Comparison of ENCODE assay signal across 15 mouse cellular contexts in genomic region chr13:29808383-29808782, GRCm38 (mm10).
"Had no signal": no experiment of that assay in that cellular context is flagged by ENCODE, and none has a peak within 500 bp of the region (broad histone marks: within the 10 kb centered on the region; RNA-seq: fewer than 3 reads in every experiment).

No protein-coding gene starts in this region.

- H3K9ac ChIP-seq: liver, postnatal 0 days; lung, embryonic 15.5 days; midbrain, embryonic 13.5 days; midbrain, embryonic 15.5 days; neural tube, embryonic 12.5 days had no signal

- ATAC-seq: liver, postnatal 0 days; lung, postnatal 0 days; midbrain, embryonic 13.5 days; midbrain, embryonic 15.5 days had no signal

- H3K4me2 ChIP-seq: lung, embryonic 15.5 days; midbrain, embryonic 11.5 days; midbrain, embryonic 13.5 days; midbrain, embryonic 15.5 days; neural tube, embryonic 12.5 days had no signal

- DNase-seq: liver, postnatal 0 days; lung, adult 2 months; lung, postnatal 14 days; lung, postnatal 36 days; right cerebral cortex, postnatal 14 days; thymus, adult 18-20 months; thymus, postnatal 14 days; thymus, postnatal 36 days had no signal

- H3K27ac ChIP-seq: lung, embryonic 15.5 days; macrophage; midbrain, embryonic 13.5 days; midbrain, embryonic 15.5 days; neural tube, embryonic 12.5 days had no signal

- H3K4me1 ChIP-seq: lung, embryonic 15.5 days; neural tube, embryonic 12.5 days had no signal

- H3K4me3 ChIP-seq: lung, embryonic 15.5 days; midbrain, embryonic 13.5 days; midbrain, embryonic 15.5 days; neural tube, embryonic 12.5 days had no signal

- H3K36me3 ChIP-seq: lung, embryonic 15.5 days; midbrain, embryonic 13.5 days; midbrain, embryonic 15.5 days; neural tube, embryonic 12.5 days had no signal

- H3K9me3 ChIP-seq: lung, embryonic 15.5 days; midbrain, embryonic 13.5 days; midbrain, embryonic 15.5 days; neural tube, embryonic 12.5 days had no signal

- H3K27me3 ChIP-seq: lung, embryonic 15.5 days; midbrain, embryonic 13.5 days; midbrain, embryonic 15.5 days; neural tube, embryonic 12.5 days had no signal
